Mouse (Mus musculus): ENCODE results near the gene Rnaseh2c. TPM values are rescaled to one million over a fixed set of nuclear protein-coding genes. Genes with fewer than 3 reads are reported as not detected.

The Rnaseh2c gene
- polyA plus RNA-seq, 1 experiment: 68.0 TPM

- Histone ChIP-seq H3K27ac (ENCODE audit: insufficient read depth, low read depth, low read length) (no peak overlapping the region), H3K4me1 (ENCODE audit: control insufficient read depth, insufficient read depth, insufficient read length, low read length) (no peaks in the 10 kb centered on the region; the same call in 1 of the 2 replicates), H3K27me3 (ENCODE audit: control insufficient read depth, insufficient read depth, low read length) (no peaks in the 10 kb centered on the region), H3K36me3 (ENCODE audit: control insufficient read depth, insufficient read depth, low read length) (peaks cover 8% of the 10 kb centered on the region; the same call in 1 of the 2 replicates), H3K4me3 (ENCODE audit: low read depth, low read length) (no peak overlapping the region)
- WGBS: 72% methylated on average over 3 of the region's 3 CpGs
- TF ChIP-seq POLR2A (IDR thresholded peaks at IDR 0.05; ENCODE audit: low read depth, low read length): no peak
Measured at GRCm38 (mm10) chr19:5612762-5613411, 11.2 kb downstream of the Rnaseh2c start.

GRCm38 (mm10) chr19:5614953-5615352, 13.3 kb downstream of the Rnaseh2c start:
- Histone ChIP-seq H3K36me3 (ENCODE audit: control insufficient read depth, insufficient read depth, low read length) (no peaks in the 10 kb centered on the region), H3K27ac (ENCODE audit: insufficient read depth, low read depth, low read length) (no peak overlapping the region), H3K27me3 (ENCODE audit: control insufficient read depth, insufficient read depth, low read length) (no peaks in the 10 kb centered on the region), H3K4me1 (ENCODE audit: control insufficient read depth, insufficient read depth, insufficient read length, low read length) (peaks cover 4% of the 10 kb centered on the region; the same call in 1 of the 2 replicates), H3K4me3 (ENCODE audit: low read depth, low read length) (no peak overlapping the region)
- TF ChIP-seq CTCF (IDR thresholded peaks at IDR 0.05; ENCODE audit: extremely low read depth, insufficient read length, insufficient replicate concordance, low read depth, low read length) (no peak), POLR2A (IDR thresholded peaks at IDR 0.05; ENCODE audit: low read depth, low read length) (no peak)
- 16% methylated on average over 2 of the region's 2 CpGs for WGBS

GRCm38 (mm10) chr19:5620007-5620406, 18.3 kb downstream of the Rnaseh2c start:
- no peak overlapping the region for H3K4me3 ChIP-seq (ENCODE audit: low read depth, low read length)
- peaks cover 4% of the 10 kb centered on the region; the same call in 1 of the 2 replicates for H3K4me1 ChIP-seq (ENCODE audit: control insufficient read depth, insufficient read depth, insufficient read length, low read length)
- no peak for TF ChIP-seq CTCF (IDR thresholded peaks at IDR 0.05; ENCODE audit: extremely low read depth, insufficient read length, insufficient replicate concordance, low read depth, low read length)
- 78% methylated on average over 4 of the region's 4 CpGs for WGBS
- H3K36me3 ChIP-seq (ENCODE audit: control insufficient read depth, insufficient read depth, low read length): no peaks in the 10 kb centered on the region
- no peak overlapping the region for H3K27ac ChIP-seq (ENCODE audit: insufficient read depth, low read depth, low read length)
- no peaks in the 10 kb centered on the region for H3K27me3 ChIP-seq (ENCODE audit: control insufficient read depth, insufficient read depth, low read length)

GRCm38 (mm10) chr19:5621884-5622283, 20.2 kb downstream of the Rnaseh2c start:
- Histone ChIP-seq H3K27ac (ENCODE audit: insufficient read depth, low read depth, low read length) (no peak overlapping the region), H3K36me3 (ENCODE audit: control insufficient read depth, insufficient read depth, low read length) (no peaks in the 10 kb centered on the region), H3K4me3 (ENCODE audit: low read depth, low read length) (no peak overlapping the region), H3K4me1 (ENCODE audit: control insufficient read depth, insufficient read depth, insufficient read length, low read length) (peaks cover 4% of the 10 kb centered on the region; the same call in 1 of the 2 replicates), H3K27me3 (ENCODE audit: control insufficient read depth, insufficient read depth, low read length) (no peaks in the 10 kb centered on the region)
- no peak for TF ChIP-seq CTCF (IDR thresholded peaks at IDR 0.05; ENCODE audit: extremely low read depth, insufficient read length, insufficient replicate concordance, low read depth, low read length)
- no peak for TF ChIP-seq POLR2A (IDR thresholded peaks at IDR 0.05; ENCODE audit: low read depth, low read length)
- 75% methylated on average over 5 of the region's 5 CpGs for WGBS

GRCm38 (mm10) chr19:5625311-5625710, 23.6 kb downstream of the Rnaseh2c start:
- Histone ChIP-seq H3K27ac (ENCODE audit: insufficient read depth, low read depth, low read length) (no peak overlapping the region), H3K4me1 (ENCODE audit: control insufficient read depth, insufficient read depth, insufficient read length, low read length) (no peaks in the 10 kb centered on the region), H3K4me3 (ENCODE audit: low read depth, low read length) (no peak overlapping the region), H3K27me3 (ENCODE audit: control insufficient read depth, insufficient read depth, low read length) (no peaks in the 10 kb centered on the region), H3K36me3 (ENCODE audit: control insufficient read depth, insufficient read depth, low read length) (no peaks in the 10 kb centered on the region)
- WGBS: 86% methylated on average over 8 of the region's 8 CpGs
- TF ChIP-seq POLR2A (IDR thresholded peaks at IDR 0.05; ENCODE audit: low read depth, low read length) (no peak), CTCF (IDR thresholded peaks at IDR 0.05; ENCODE audit: extremely low read depth, insufficient read length, insufficient replicate concordance, low read depth, low read length) (no peak)

- H3K4me3 ChIP-seq (ENCODE audit: low read depth, low read length): no peak overlapping the region
- H3K4me1 ChIP-seq (ENCODE audit: control insufficient read depth, insufficient read depth, insufficient read length, low read length): no peaks in the 10 kb centered on the region
- TF ChIP-seq CTCF (IDR thresholded peaks at IDR 0.05; ENCODE audit: extremely low read depth, insufficient read length, insufficient replicate concordance, low read depth, low read length) (no peak), POLR2A (IDR thresholded peaks at IDR 0.05; ENCODE audit: low read depth, low read length) (no peak)
- H3K36me3 ChIP-seq (ENCODE audit: control insufficient read depth, insufficient read depth, low read length): no peaks in the 10 kb centered on the region
- H3K27ac ChIP-seq (ENCODE audit: insufficient read depth, low read depth, low read length): no peak overlapping the region
- H3K27me3 ChIP-seq (ENCODE audit: control insufficient read depth, insufficient read depth, low read length): no peaks in the 10 kb centered on the region
Measured at GRCm38 (mm10) chr19:5629907-5630306, 28.2 kb downstream of the Rnaseh2c start.

GRCm38 (mm10) chr19:5632120-5632519, 30.4 kb downstream of the Rnaseh2c start:
- H3K4me1 ChIP-seq (ENCODE audit: control insufficient read depth, insufficient read depth, insufficient read length, low read length): peaks cover 4% of the 10 kb centered on the region; the same call in 1 of the 2 replicates
- no peak overlapping the region for H3K4me3 ChIP-seq (ENCODE audit: low read depth, low read length)
- WGBS: 86% methylated on average over 9 of the region's 9 CpGs
- H3K27ac ChIP-seq (ENCODE audit: insufficient read depth, low read depth, low read length): no peak overlapping the region
- H3K27me3 ChIP-seq (ENCODE audit: control insufficient read depth, insufficient read depth, low read length): no peaks in the 10 kb centered on the region
- TF ChIP-seq POLR2A (IDR thresholded peaks at IDR 0.05; ENCODE audit: low read depth, low read length) (no peak), CTCF (IDR thresholded peaks at IDR 0.05; ENCODE audit: extremely low read depth, insufficient read length, insufficient replicate concordance, low read depth, low read length) (no peak)
- no peaks in the 10 kb centered on the region for H3K36me3 ChIP-seq (ENCODE audit: control insufficient read depth, insufficient read depth, low read length)
